ENCODE assay signal across 28 mouse cellular contexts in the genomic region with DNA sequence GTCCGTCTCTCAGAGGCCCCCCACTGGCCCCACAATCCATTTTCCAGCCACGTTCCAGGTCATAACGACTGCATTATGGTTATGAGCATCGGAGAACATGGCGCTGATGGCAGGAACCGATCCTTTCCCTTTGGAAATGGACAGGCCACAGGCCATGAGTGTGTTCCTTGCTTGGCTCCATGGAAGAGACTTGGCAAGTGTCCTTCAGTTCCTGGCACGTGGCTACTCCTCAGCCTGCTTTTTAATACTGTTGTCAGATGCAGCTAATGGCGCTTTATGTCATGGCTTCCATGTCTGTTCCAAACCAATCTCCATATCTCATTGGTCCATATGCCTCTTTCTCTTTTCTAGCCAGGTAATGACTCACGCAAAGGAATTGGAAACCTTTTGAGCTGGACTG.
"Had no signal": no experiment of that assay in that cellular context is flagged by ENCODE, and none has a peak within 500 bp of the region (broad histone marks: within the 10 kb centered on the region; RNA-seq: fewer than 3 reads in every experiment).

No protein-coding gene starts in this region.

- H3K27ac ChIP-seq: heart, embryonic 13.5 days; heart, embryonic 15.5 days; hindbrain, embryonic 15.5 days; hindbrain, postnatal 0 days; kidney, embryonic 15.5 days; kidney, postnatal 0 days; layer of hippocampus, adult 2 months; left cerebral cortex, adult 2 months; limb, embryonic 10.5 days; limb, embryonic 12.5 days; liver, embryonic 13.5 days; liver, embryonic 15.5 days had no signal

- H3K36me3 ChIP-seq: heart, embryonic 15.5 days; hindbrain, embryonic 15.5 days; limb, embryonic 10.5 days; liver, embryonic 13.5 days had no signal

- H3K4me1 ChIP-seq: heart, embryonic 13.5 days; heart, embryonic 15.5 days; hindbrain, embryonic 15.5 days; kidney, embryonic 15.5 days; limb, embryonic 10.5 days; limb, embryonic 12.5 days; liver, embryonic 13.5 days had no signal

- ATAC-seq: intestine, embryonic 16.5 days had no signal

- H3K9me3 ChIP-seq: heart, embryonic 15.5 days; hindbrain, embryonic 15.5 days; kidney, embryonic 15.5 days; limb, embryonic 10.5 days; limb, embryonic 12.5 days; liver, embryonic 13.5 days had no signal

- H3K4me3 ChIP-seq: heart, embryonic 13.5 days; heart, embryonic 15.5 days; hindbrain, embryonic 13.5 days; hindbrain, embryonic 15.5 days; kidney, embryonic 15.5 days; layer of hippocampus, adult 2 months; left cerebral cortex, adult 2 months; limb, embryonic 10.5 days; limb, embryonic 12.5 days; liver, embryonic 13.5 days; liver, embryonic 15.5 days had no signal

- H3K27me3 ChIP-seq: heart, embryonic 13.5 days; heart, embryonic 15.5 days; hindbrain, embryonic 13.5 days; hindbrain, embryonic 15.5 days; kidney, embryonic 15.5 days; limb, embryonic 12.5 days; liver, embryonic 13.5 days; liver, embryonic 15.5 days had no signal

- DNase-seq: gastrocnemius, postnatal 14 days; gastrocnemius, postnatal 36 days; heart, adult 18-20 months; heart, postnatal 14 days; heart, postnatal 36 days; kidney, adult 11 months; kidney, adult 2 months; kidney, adult 9 months; kidney, postnatal 25 days; kidney, postnatal 4 days; liver; liver, embryonic 13.5 days; liver, postnatal 0 days had no signal

- H3K9ac ChIP-seq: heart, embryonic 13.5 days; heart, embryonic 15.5 days; hindbrain, embryonic 13.5 days; hindbrain, embryonic 15.5 days; kidney, embryonic 15.5 days; limb, embryonic 12.5 days; liver, embryonic 13.5 days; liver, embryonic 15.5 days; liver, postnatal 0 days had no signal

- H3K4me2 ChIP-seq: heart, embryonic 11.5 days; heart, embryonic 13.5 days; heart, embryonic 15.5 days; hindbrain, embryonic 13.5 days; hindbrain, embryonic 15.5 days; kidney, embryonic 15.5 days; limb, embryonic 12.5 days; liver, embryonic 11.5 days; liver, embryonic 13.5 days; liver, embryonic 15.5 days had no signal
